Mouse (Mus musculus) lung, postnatal 0 days (tissue): ENCODE data around the gene Insrr.
A peak's percentile ranks its signal among the peaks of the same experiment; 100 is the strongest.

ENCODE experiments used
- CTCF ChIP-seq: IDR thresholded peaks from 2 replicates; pipeline ENCODE4 v1.5.1; 2016; ENCODE audit warnings: antibody characterized with exemption, mild to moderate bottlenecking
- EP300 ChIP-seq: IDR thresholded peaks from 2 replicates; pipeline ENCODE4 v1.6.1; 2016; ENCODE audit warnings: antibody characterized with exemption, mild to moderate bottlenecking, control low read depth

DNA sequence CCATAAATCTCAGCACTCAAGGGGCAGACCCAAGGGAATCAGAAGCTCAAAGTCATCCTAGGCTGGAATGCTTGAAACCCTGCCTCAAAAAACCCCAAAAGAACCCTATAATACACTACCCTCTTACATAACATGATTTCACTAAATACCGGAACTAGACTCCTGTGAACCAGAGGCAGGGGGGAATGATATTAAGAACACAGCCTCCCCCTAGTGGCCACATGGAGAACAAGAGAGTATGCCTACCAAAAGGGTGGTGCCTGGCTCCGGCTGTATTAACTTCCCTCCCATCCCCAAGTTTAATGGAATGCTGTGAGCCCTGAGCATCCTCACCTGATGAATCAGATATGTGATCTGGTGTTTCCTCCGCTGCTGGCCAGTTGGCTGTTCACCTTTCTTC lies 63.1 kb downstream of the Insrr start:
- TF ChIP-seq CTCF (peak; percentile 91), EP300 (no peak)
